Mouse (Mus musculus) thymus, postnatal 4 days (tissue): ENCODE measurements around the gene Slc45a1.

ENCODE experiments used
- DNase-seq: peaks from one replicate; pipeline ENCODE4 v3.0.0; 2021

Gene Slc45a1

GRCm38 (mm10) chr4:150659926-150660610 lies 8.1 kb upstream of the Slc45a1 start:
- DNase-seq: peak; percentile 81

DNA sequence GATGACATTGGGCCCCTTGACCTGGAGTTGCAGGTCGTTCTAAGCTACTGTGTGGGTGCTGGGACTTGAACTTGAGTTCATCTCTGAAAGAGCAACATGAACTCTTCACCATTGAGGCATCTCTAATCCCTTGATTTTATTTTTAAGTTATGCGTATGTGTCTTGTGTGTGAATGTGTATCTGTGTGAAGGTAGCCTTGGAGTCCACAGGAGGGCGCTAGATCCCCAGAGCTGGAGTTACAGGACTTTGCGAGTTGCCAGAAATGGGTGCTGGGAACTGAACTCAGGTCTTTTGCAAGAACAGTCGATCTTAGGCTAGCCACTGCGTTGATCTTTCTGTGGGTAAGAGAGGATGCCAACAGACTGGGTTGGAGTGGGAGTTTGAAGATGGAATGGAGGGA lies 4.5 kb upstream of the Slc45a1 start:
- DNase-seq: peak; percentile 54

- DNase-seq: peak; percentile 92
These were observed 4.0 kb upstream of the Slc45a1 start for GRCm38 (mm10) chr4:150655989-150656388.

- DNase-seq: no peak
These were observed 1.2 kb upstream of the Slc45a1 start for GRCm38 (mm10) chr4:150653072-150653599.

DNA sequence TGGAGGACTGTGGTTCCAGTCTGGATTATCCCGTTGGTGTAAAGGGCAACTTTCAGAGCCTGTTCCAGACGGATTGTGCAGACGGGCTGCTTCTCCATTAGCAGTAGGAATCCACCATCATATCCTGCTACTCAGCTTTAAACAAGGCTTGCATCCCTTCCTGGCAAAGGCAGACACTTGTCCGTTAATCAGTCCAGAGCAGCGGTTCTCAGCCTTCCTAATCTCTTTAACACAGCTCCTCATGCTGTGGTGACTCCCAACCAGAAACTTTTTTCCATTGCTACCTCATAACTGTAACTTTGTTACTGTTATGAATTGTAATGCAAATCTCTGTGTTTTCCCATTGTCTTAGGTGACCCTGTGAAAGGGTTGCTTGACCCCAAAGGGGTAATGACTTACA lies 2.6 kb downstream of the Slc45a1 start:
- DNase-seq: no peak

- DNase-seq: no peak
These were observed 7.7 kb downstream of the Slc45a1 start for GRCm38 (mm10) chr4:150644299-150644698.

- DNase-seq: no peak
These were observed 15.3 kb downstream of the Slc45a1 start for GRCm38 (mm10) chr4:150636635-150637034.

DNA sequence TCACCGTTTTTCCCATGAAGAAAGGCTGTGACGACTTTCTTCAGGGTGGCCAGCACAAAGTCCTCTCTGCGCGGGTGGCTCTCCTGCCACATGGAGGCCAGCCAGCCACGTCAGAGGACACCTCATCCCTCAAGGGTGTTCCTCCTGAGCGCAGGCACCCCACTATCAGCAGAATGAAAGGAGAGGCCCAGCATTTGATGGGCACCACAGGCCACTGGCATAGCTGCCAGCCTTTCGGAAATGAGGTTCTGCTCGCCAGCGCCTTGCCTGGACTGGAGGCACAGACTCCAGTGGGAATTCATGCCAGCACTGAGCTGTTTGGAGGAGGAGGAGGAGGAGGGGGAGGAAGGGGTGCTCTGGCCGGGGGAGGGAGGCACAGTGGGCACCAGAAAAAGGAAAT lies 16.4 kb downstream of the Slc45a1 start:
- no peak for DNase-seq

DNA sequence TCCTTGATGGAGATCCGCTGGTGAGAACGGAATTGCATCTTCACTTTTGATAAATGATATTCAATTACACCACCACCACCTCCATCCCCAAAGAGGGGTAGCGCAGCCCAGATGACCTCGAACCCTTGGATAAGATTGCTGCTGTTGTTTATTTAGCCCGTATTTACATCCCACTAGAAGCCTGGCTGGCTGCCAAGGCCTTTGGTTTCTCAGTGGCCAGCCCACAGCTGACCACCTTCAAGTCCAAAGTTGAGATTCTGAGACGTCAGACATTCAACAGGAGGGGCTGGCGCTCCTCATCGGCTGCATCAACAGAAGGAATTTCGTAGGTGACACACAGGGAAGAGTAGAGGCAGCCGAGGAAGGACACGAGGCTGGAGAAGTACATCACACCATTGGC lies 22.7 kb downstream of the Slc45a1 start:
- no peak for DNase-seq

GRCm38 (mm10) chr4:150625951-150626732 lies 25.8 kb downstream of the Slc45a1 start:
- peak; percentile 91 for DNase-seq

DNA sequence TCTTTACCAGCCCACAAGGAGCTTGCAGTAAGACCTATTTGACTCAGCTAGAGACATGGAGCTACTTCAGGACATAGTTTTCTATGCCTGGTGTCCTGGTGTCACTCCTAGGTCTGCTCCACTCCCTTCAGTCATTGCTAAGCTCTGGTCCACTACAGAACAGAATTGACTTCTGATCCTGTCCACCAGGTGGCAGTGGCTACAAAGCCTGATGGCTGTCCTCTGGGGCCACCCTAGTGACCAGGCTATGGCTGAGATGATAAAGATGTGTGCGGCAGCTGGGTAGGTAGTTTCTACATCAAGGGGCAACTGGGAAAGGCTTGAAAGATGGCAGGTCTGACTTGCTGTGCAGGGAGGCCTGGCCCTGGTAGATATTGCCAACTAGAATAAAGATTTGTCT lies 26.5 kb downstream of the Slc45a1 start:
- DNase-seq: peak; percentile 48

- no peak for DNase-seq
These were observed 27.0 kb downstream of the Slc45a1 start for GRCm38 (mm10) chr4:150624933-150625332.

DNA sequence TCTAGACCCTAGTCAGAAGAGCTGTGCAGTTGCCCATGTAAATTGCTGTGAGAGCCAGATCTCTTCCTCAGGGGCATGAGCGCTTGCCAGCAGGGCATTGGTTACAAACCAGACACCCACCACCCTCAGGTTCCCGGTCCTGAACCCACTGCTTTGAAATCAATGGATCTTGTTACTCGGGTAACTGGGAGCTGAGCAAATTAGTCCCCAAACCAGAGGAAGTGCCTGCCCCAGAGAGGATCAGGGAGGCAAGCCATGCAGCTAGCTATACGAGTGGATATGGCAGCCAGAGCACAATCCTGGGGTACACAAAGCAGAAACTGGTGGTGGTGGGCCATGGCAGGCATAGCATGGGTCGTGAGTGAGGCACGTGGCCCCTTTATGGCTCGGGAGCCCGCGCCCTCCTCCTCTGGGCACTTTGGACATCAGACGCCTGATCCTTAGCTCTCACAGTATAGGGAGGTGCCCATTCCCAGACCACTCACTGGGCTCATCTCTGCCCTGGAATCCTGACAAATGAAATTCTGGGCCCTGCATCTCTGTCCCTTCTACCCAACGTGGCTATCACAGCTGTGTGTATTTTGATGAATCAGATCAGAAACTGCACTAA lies 27.7 kb downstream of the Slc45a1 start:
- DNase-seq: no peak

GRCm38 (mm10) chr4:150622641-150623040 lies 29.3 kb downstream of the Slc45a1 start:
- no peak for DNase-seq

DNA sequence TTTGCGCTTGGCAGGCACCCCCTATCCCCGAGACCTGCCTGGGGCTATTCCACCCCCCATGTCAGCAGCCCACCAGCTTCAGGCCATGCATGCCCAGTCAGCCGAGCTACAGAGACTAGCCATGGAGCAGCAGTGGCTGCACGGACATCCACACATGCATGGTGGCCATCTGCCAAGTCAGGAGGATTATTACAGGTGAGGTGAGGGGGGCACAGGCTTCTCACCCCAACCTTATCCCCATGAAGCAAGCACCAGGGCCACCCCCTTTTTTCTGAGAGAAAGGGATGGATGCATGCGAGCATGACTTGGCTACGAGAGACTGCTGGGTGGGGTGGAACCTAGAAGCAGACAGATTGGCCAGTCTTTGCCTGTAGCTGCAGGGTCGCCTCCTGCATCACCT lies 33.0 kb downstream of the Slc45a1 start:
- no peak for DNase-seq

- no peak for DNase-seq
These were observed 35.1 kb downstream of the Slc45a1 start for GRCm38 (mm10) chr4:150616841-150617240.

DNA sequence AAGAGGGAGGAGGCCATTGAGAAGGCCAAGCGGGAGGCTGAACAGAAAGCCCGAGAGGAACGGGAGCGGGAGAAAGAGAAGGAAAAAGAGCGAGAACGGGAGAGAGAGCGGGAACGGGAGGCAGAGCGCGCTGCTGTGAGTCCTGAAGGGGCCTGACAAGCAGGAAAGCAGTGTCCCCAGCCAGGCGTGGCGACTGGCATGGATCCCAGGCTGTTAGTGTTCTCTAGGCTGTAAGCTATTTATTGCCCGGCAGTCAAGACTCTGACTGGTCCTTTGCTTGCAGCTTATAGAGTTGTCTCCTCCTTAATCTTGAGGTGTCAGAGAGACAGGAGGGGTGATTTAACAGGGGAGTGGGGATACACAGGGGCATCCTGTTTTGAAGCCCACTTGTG lies 35.9 kb downstream of the Slc45a1 start:
- DNase-seq: no peak

- DNase-seq: peak; percentile 48
These were observed 36.5 kb downstream of the Slc45a1 start for GRCm38 (mm10) chr4:150615251-150616028.

GRCm38 (mm10) chr4:150613715-150614114 lies 38.3 kb downstream of the Slc45a1 start:
- DNase-seq: no peak

DNA sequence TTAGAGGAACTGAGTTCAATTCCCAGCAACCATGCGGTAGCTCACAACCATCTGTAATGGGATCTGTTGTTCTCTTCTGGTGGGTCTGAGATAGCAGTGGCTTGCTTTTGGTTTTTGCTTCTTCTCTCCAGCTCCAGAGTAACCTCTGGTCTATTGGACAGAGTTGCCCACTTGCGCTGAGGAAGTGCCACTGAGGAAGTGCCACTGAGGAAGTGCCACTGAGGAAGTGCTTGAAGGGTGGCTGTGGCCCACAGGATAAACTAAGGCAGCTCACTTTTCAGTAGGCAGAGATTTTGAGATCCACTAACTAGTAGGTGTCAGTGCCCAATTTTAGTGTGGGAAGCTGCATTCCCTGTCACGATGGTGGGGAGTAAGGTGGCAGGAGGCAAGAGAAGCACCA lies 43.3 kb downstream of the Slc45a1 start:
- DNase-seq: no peak

DNA sequence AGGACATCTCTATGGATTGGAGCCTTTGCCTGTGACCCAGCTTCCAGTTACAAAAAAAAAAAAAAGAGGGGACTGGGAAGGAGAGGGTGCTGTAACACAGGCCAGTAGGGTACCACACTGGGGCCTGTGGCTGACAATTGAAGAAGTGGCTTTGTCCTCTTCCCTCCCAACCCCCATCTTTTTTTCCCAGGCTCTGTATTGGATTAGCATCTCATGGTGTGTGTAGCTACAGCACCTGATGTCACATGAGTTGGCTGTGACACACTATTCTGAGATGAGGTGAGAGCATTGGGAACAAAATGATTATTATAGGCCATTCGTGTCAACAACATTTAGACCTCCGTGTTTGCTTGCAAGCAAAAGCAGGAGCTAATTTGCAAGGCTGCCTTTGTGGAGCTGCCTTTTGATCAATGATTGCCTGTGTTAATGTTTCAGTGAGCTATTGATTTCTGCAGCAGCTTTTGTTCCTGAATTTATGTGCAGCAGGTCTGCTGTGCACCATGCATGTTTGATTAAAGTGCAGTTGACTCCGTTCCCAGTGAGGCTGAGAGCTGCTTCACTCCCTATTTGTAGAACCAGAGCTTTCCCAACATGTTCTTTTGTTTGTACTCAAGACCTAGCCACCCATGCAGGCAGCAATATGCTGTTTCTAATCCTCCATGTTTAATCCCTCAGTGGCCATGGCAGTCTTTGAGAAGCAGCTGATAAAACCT lies 45.4 kb downstream of the Slc45a1 start:
- DNase-seq: no peak

GRCm38 (mm10) chr4:150605804-150606203 lies 46.2 kb downstream of the Slc45a1 start:
- no peak for DNase-seq
